Comparison of ENCODE assay signal across 17 mouse cellular contexts in the genomic region with DNA sequence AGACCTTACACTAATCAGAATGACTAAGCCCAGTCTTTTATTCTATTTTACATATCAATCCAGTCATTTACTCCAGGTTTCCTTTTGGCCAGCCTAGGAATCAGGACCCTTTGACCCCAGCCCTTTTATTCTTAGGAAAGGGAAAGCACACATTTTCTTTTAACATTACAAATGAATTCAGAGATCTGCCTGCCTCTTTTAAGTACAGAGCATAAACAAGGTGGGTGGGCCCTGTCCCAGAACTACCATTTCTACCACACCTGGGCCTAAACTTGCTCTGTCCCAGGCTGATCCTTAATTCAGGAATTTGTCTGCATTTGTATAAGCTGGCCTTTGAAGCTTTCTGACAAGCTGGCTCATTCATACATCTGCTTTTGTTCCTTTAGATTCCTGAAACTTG. TPM values are rescaled to one million over a fixed set of nuclear protein-coding genes. Genes with fewer than 3 reads are reported as not detected.
DNase-seq lines count a peak whose midpoint lies in the region.
"Had no signal": no experiment of that assay in that cellular context is flagged by ENCODE, and none has a peak within 500 bp of the region (broad histone marks: within the 10 kb centered on the region; RNA-seq: fewer than 3 reads in every experiment).

No protein-coding gene starts in this region.

- DNase-seq in ES-CJ7 (ENCODE audit: low read depth, low spot score): peak; percentile 94
- DNase-seq in R1 (ENCODE audit: low read depth, low spot score): peak; percentile 96
- peak; percentile 91 for DNase-seq in ZHBTc4 (ENCODE audit: low read depth, low spot score)
- DNase-seq in left cerebral cortex, postnatal 14 days (ENCODE audit: low spot score in 2 of 2): no peak
- no peak for DNase-seq in layer of hippocampus, adult 8-10 months (ENCODE audit: low spot score in 2 of 2)
- no peak for DNase-seq in frontal cortex, postnatal 25 days (ENCODE audit: low spot score in 2 of 2)
- DNase-seq: adrenal gland, adult 8-10 months; adrenal gland, postnatal 14 days; adrenal gland, postnatal 36 days; cerebellum, adult 11-12 months; cerebellum, adult 2 months; cerebellum, adult 9-10 months; cerebellum, postnatal 10 days; cerebellum, postnatal 25 days; forebrain, postnatal 0 days had no signal

- intact Hi-C loops in left cerebral cortex, postnatal 14 days (cut with DNase I): no loop called here

RNA-seq across cellular contexts. Expression of a gene that starts 38.4 kb away (rescaled TPM):
- 10 to 100 TPM; 59.7 to 63.4 TPM for total RNA-seq in left cerebral cortex, postnatal 14 days (2021)
- total RNA-seq in layer of hippocampus, adult 8-10 months (2022): 10 to 100 TPM; 31.3 to 35.7 (median 33.9) TPM
- total RNA-seq: CH12.LX, MEL had no signal

Comparison
In these comparisons a context has a peak if more than half of its experiments do, and no peak if none do; other contexts are left out.
1. DNase-seq: peak in ES-CJ7 (single experiment), R1 (single experiment) and ZHBTc4 (single experiment); none in left cerebral cortex, postnatal 14 days (0 of 2), layer of hippocampus, adult 8-10 months (0 of 2) and frontal cortex, postnatal 25 days (0 of 2).